Mouse (Mus musculus) heart, postnatal 10 days (tissue): ENCODE results near the gene Adam12. TPM values are rescaled to one million over a fixed set of nuclear protein-coding genes. Genes with fewer than 3 reads are reported as not detected.

Experiments
- DNase-seq, 2 experiments: peaks; one replicate each; pipeline ENCODE4 v3.0.0; 2021
- intact Hi-C: fragments of 180-260 bp; cut with DNase I; formaldehyde crosslinking; loops from one replicate; pipeline ENCODE4 v1.15.1; 2025
- total RNA-seq, 2 experiments: library from RNA; stranded (reverse); gene quantifications; 2 replicates each; pipeline ENCODE4 v1.2.3; 2021

The Adam12 gene
- total RNA-seq, 2 experiments from 2014 or later, result 8.1 to 14.0 TPM

- no peak for DNase-seq
- intact Hi-C loops, result no loop called here
Measured at GRCm38 (mm10) chr7:134162886-134163285, 69.1 kb downstream of the Adam12 start.

GRCm38 (mm10) chr7:134159608-134160007 is 72.3 kb downstream of the Adam12 start:
- DNase-seq, result no peak
- intact Hi-C loops, result no loop called here

DNA sequence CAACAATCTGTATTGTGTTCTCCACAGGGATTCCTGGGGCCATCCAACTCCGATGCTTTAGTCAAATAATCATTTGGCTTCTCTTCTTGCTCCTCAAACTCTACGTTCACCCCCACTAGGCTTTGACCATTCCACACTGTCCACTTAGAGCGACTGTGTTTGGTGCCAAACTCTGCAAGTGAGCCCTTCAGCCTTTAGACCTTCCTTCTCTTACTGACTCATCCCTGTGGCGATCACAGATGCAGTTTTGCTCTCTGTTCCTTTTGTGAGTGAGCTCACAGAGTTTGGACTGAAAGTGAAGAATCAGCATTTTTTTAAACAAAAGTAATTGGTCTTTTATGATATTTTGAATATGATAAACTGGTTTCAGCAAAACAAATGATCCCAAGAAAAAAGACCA is 80.6 kb downstream of the Adam12 start:
- peak in 1 of 2 experiments; percentile 19 for DNase-seq
- intact Hi-C loops, result no loop called here

DNA sequence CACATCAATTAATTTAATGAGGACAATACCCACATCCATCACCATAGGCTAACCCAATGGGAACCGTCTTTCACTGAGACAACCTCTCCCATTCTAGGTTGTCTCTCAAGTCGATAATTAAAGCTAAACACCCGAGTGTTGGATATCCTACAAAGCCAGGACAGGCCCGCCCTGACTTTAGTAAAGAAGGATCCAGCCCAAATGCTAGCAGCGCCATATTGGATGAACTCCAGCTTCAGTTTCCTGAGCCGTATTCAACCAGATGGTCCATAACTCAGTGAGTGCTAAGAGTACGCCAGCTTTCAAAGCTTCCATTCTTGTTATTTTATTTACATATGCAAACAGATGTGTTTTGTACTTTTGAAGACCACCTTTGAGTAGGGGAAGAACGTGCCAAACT is 81.6 kb downstream of the Adam12 start:
- DNase-seq, result peak in 1 of 2 experiments; percentile 30

DNA sequence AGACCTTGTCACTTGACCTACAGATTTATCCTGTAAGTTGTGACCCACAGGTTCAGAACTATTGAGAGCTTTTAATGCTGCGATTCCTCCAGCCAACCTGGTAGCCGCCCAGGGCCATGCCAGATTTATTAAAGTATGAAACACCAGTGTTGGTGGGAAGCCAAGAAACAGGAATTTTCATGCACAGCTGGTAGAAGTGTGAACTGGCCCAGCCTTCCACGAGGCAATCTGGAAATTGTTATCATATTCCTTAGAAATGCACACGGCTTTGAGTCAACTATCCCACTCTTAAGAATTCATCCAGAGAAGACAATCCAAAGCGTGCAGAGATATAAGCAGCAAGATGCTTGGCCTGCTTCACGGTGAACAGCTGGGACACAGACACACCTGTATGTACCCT is 82.6 kb downstream of the Adam12 start:
- intact Hi-C loops, result no loop called here
- peak in 1 of 2 experiments; percentile 27 for DNase-seq

More for the DNA sequence above, 81.6 kb downstream of the Adam12 start:
- intact Hi-C loops, result no loop called here

DNA sequence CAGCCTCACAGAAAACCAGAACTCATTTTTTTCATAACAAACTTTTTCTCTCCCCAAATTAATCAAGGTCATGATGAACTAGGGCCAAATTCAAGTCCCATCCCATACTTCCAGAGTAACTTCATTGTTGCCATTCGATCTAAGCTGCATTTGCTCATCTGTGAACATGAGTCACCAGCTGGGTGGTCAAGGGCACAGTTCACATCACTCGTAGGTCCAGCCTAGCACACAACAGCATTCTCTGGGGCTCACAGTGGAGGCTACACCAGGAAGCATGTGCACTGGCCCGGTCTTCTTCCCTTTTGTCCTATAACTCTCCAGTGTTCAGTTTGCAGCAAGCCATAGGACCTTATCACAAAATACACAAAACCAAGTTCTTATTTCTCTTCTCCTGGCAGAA is 84.4 kb downstream of the Adam12 start:
- intact Hi-C loops, result no loop called here
- DNase-seq, result no peak

- DNase-seq, result no peak
- intact Hi-C loops, result no loop called here
Measured at GRCm38 (mm10) chr7:134146821-134147220, 85.1 kb downstream of the Adam12 start.

DNA sequence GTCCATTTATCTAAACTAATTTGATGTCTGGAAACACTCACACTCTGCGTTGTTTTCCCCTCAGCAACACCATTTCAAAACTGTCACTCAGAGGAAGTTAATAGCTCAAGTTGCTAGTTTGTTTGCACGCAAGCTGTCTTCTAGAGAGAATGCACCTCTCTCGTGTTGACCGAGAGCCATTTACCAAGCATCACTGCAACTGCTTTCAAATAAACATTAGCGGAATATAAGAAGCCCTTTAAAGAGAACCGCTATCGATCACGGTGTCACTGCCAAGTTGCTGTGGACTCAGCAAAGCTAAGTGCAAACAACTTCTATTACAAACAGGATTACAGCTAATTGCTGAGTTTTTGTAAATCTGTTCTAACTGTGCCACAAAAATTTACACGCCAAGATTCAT is 87.8 kb downstream of the Adam12 start:
- intact Hi-C loops, result no loop called here
- DNase-seq, result no peak

DNA sequence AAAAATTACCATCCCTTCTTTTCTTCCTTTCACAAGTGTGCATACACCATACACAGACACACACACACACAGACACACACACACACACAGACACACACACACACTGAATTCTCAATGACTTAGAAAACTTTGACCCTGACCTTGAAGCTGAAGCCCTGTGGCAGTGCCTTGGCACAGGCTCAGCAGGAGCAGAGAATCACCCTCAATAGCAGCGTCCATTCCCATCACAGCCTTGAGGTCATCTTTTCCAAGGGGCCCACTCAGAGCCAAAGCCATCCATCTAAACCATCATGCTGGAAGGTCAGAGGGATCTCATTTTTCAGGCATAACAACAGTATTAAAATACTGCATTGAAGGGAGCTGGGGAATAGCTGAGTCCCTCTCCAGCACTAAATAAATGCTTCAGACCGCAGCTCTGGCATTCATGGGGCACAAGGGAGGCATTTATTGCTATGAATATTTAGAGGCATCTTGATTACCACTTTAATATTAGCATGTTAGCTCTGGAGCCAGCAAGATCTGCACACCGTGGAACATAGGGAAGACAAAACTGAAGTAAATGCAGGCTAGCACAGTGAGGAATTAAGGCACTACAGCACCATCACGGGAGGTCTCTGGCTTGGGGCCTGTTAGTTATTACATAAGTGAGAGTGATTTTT is 92.5 kb downstream of the Adam12 start:
- DNase-seq, result no peak
- intact Hi-C loops, result no loop called here

- intact Hi-C loops, result no loop called here
- no peak for DNase-seq
Measured at GRCm38 (mm10) chr7:134132323-134132722, 99.6 kb downstream of the Adam12 start.

DNA sequence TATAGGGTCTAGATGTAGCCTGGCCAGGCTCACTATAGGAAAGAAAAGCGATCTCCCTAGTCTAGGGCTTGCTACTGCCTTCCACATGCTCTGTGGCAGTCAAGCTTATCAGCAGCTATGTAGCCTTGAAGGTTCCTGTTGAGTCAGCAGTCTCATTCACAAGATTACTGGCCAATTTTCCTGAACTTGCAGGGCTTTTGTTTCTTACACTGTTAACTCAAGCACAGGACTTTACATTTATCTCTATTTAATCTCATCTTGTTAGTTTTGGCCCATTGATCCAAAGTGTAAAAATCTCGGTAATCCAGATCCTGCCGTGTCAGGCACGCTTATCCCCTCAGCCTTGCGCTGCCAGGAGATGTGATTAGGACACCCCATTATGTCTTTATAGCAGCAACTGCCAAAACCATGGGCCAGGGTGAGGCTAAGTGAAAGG is 103.8 kb downstream of the Adam12 start:
- intact Hi-C loops, result no loop called here
- DNase-seq, result no peak

GRCm38 (mm10) chr7:134121397-134121796 is 110.5 kb downstream of the Adam12 start:
- intact Hi-C loops, result no loop called here

DNA sequence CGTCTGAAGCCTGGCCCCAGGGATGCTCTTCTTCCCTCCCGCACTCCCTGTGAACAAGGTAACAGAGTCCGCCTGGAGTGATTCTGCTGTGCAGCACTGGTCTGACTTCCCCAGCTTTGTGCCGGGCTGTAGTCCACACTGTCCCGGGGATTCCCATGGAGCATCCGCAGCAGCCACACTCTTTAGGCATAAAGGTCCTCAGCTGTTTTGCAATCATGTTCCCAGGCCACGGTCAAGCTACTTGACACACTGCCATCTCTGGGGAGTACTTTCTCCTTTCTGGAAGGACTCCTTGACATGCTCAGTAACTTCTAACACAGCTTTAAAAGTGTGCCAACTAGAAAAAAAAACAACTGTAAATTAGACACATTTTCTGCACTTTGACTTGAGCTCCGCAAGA is 116.5 kb downstream of the Adam12 start:
- DNase-seq, result peak; percentile 38 to 43

More at GRCm38 (mm10) chr7:134121397-134121796, 110.5 kb downstream of the Adam12 start:
- DNase-seq, result no peak

GRCm38 (mm10) chr7:134114311-134115188 is 117.4 kb downstream of the Adam12 start:
- intact Hi-C loops, result no loop called here
- peak; percentile 27 to 43 for DNase-seq

More for the DNA sequence above, 116.5 kb downstream of the Adam12 start:
- intact Hi-C loops, result no loop called here

GRCm38 (mm10) chr7:134113829-134114228 is 118.1 kb downstream of the Adam12 start:
- intact Hi-C loops, result no loop called here
- no peak for DNase-seq

DNA sequence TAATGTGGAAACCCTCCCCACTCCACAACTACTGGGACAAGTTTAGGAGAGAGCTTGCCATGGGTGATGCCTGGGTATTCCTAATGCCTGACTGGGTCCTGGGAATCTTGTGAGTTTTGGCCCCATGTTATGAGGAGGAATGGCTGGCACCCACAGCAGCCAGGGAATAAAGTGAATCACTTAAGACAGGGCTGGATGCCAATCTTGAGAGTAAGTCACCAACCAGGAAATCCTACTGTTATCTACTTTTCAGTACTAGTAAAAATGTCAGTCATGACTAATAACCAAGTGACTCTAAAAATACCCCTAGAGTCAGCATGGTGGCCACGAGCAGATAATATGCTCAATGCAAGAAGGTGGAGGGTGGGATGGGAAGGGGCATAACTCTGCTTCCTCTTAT is 121.8 kb downstream of the Adam12 start:
- DNase-seq, result peak; percentile 24 to 33
- intact Hi-C loops, result no loop called here

DNA sequence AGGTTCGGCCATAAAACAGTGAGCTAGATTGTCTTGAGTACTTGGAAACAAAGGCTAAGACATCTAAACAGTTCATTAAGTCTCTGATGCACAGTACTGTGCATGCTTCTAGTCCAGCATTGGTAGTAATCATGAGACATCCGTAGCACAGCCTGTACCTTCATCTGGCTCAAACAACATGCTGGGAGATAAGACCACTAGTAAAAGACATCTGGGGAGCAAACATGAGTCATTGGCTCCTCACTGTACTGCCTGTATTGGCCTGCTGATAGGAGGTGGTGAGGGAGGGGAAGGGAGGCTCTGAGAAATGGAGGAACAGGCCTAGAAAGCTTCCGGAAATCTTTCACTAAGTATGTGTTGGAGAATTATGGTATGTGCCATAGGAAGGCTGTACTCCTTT is 124.1 kb downstream of the Adam12 start:
- DNase-seq, result peak in 1 of 2 experiments; percentile 29
- intact Hi-C loops, result no loop called here

DNA sequence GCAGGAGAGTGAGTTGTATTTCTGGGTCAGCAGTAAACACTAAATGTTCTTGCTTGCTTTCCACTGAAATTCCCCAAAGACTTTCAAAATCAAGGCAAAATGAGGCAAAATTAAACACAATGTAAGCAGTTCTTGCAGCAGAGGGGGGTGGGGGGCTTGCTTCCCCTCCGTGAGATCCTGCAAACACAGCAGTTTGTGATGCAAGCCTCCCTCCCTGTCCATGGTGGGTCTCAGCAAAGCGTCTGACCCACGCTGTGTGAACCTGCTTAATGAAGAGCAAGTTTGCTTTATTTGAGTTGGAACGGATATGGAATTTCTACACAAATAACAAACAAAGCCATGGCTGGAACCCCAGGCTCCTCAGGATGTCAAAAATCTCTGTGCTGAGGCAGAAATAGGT is 132.9 kb downstream of the Adam12 start:
- intact Hi-C loops, result no loop called here
- no peak for DNase-seq

DNA sequence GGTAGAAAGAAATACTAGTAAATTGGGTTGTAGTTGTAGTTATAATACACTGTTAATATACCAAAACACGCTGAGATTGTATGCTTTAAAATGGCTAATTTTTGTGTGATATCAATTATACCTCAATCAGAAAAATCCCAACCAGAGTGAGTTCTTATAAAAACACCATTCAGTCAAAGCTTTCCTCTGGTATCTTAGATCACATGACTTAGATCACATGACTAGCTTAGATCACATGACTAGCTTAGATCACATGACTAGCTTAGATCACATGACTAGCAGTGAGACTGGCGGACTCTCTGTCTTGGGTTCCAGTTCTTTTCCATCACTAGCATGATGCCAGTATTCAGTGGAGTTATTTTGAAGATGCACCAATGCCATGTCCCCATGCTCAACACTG is 134.1 kb downstream of the Adam12 start:
- intact Hi-C loops, result no loop called here
- DNase-seq, result no peak

- no peak for DNase-seq
Measured at GRCm38 (mm10) chr7:134093871-134094270, 138.1 kb downstream of the Adam12 start.

GRCm38 (mm10) chr7:134090764-134091163 is 141.2 kb downstream of the Adam12 start:
- intact Hi-C loops, result no loop called here
- no peak for DNase-seq

More at GRCm38 (mm10) chr7:134093871-134094270, 138.1 kb downstream of the Adam12 start:
- intact Hi-C loops, result no loop called here

- no peak for DNase-seq
- intact Hi-C loops, result no loop called here
Measured at GRCm38 (mm10) chr7:134090256-134090655, 141.7 kb downstream of the Adam12 start.
